Mouse (Mus musculus) cerebellum, adult 18-20 months (tissue): ENCODE results near the gene Smtnl2.
"Not testable (repeated sequence)": the region's sequence is repeated elsewhere in the genome, so short reads cannot be mapped to it uniquely, and the experiment has no call there.

ENCODE experiments used
- DNase-seq, 2 experiments: peaks; one replicate each; pipeline ENCODE4 v3.0.0; 2021

Gene Smtnl2

DNA sequence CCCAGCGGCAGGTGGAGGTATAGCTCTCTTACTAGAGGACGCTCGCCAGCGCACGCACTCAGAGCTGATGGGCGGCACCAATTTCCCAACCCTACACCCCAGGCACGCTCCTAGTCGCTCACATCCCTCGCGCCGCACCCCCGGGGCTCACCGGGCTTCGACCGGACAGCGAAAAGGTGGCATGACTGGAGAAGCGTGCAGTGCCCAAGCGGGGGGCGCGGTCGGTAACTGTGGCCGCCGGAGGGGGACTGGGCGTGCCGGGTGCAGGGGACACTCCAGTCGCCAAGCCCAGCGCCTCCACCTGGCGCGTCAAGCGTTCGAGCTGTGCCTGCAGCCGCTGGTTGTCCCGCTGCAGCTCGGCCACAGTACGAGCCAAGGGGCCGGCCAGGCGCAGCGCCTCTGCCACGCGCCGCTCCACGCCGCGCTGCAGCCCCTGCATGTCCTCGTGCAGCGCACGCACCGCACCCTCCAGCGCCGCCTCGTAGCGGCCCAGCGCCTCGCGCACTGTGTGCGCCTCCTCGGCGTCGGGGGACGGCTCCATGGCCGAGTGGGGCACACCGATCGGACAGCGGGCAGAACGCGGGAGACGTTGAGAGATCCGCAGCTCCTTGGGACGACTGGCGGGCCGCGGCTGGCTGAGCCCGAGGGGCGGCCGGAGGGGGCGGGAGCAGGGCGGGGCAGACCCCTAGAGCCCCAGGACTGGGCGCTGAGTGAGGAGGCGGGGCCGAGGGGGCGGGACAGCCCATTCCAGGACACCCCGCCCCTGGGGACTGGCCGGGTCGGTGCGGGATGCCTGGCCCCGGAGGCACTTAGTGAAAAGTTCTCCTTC lies at the start of gene Smtnl2:
Gene Smtnl2 (minus strand): TSS at position 621 of the 829 bp plus-strand sequence.
- peak; percentile 27 to 29 for DNase-seq

DNA sequence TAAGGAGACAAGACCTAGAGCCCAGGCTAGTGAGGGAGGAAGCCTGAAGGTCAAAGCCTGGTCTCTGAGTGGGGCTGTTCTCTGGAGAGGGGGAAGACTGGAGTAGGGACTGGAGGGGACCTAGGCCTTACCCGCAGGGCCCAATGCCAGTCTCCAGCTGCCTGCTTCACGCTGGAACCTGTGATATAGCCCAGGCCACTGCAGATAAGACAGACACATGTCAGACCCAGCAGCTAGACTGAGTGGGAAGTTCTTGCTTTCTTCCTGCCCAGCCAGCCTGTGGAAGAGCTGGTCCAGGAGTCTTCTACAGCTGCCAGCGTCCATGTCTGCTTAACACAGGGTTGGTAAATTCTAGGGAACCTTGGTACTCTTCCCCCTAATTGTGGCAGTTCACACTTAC lies 47.0 kb upstream of the Smtnl2 start:
- no peak for DNase-seq

DNA sequence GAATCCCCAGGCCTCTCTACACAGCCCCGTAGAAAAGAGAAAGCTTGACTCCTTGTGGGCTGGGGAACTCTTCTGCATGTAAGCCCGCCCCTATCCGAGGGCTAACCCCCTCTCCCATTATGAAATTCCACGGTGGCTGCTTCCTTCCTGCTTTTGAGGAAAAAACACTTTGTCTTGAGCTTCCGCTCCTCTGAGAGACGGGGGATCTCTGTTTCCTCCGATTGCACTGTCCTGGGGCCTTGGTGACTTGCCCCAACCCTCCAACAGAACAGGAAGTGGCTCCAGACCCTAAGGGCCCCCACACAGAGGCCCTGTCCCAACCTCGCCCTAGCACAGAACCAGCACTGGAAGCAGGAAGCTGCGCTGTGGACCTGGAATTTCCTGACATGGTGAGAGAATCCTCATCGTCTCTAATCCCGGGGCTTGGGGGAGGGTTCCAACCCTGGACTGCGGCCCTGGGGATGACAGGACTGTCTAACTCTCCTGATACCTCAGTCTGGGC lies 46.5 kb upstream of the Smtnl2 start:
- no peak for DNase-seq

DNA sequence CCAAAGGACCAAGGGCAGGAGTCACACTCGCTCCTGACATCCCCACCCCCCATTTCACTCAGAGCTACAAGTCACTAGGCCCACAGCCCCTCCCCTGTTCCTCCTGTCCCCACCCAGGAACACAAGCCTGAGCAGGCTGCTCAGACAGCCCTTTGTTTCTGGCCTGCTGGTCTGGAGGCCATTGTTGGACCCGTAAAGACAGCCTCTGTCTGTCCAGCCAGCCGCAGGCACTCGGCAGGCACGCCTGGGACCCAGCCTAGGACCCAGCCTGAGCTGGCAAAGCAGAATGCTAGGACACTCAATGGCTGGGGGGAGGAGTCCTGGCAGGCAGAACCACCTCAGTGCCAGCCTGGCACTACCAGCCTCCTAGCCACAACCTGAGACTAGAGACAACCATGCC lies 44.2 kb upstream of the Smtnl2 start:
- DNase-seq = peak in 1 of 2 experiments; percentile 48

DNA sequence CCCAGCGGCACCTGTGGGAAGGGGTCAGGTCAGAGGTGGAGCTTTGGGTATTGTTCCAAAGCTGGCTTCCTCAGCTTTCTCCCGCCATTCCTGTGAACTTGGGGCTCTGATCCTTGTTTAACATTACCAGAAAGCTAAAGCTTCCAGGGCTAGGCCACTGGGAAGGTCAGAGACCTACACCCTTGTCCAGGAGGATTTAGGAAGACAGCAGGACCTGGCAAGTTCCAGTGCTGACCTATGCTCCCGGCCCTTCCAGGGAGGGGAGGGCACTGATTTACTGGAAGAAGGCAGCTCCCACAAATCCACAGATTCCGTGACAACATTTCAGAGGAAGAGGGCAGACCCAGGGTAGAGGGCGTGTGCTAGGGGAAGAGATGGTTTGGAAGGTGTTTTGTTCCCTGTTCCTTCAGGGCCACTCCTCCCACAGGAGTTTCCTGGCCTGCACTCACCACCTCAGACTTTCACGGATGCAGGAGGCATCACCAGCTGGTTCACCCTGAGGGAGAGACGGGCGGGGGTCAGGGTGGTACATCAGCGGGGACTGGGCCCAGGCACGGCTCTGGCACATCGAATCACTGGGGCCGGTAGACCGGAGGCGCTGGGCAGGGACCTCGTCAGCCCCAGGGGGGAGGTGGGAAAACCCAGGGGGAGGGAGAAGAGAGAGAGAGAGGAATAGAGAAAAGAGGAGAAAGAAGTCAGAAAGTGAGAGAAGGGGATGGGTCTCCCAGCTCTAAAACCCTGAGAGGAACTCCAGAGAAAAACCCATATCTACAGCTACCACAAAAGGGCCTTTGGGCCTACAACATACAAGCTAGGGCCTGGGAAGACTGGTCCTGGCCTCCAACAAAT lies 41.8 kb upstream of the Smtnl2 start:
- no peak for DNase-seq

DNA sequence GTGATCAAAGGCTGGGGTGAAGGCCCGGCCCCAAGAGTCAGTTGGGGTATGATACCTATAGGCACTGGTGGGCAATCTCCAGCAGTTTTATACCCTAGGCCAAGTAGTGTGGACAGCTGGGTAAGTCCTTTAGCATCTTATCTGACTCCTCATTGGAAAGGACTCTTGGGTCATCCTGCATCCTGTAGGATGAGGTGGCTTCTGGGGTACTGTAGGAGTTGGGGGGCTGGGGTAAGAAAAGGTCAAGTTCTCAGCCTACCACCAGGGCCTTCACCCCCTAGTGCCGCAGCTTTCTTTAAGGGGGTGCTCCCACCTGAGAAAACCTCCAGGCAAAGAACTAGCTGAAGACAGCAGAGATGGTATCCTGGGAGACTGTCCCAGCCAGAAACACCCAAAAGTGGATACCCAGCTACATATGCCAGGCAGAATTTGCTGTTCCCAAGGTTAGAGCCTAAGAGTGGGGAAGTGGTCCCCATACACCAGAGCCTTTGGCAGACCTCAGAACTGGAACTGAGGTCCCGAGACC lies 40.7 kb upstream of the Smtnl2 start:
- DNase-seq = no peak

DNA sequence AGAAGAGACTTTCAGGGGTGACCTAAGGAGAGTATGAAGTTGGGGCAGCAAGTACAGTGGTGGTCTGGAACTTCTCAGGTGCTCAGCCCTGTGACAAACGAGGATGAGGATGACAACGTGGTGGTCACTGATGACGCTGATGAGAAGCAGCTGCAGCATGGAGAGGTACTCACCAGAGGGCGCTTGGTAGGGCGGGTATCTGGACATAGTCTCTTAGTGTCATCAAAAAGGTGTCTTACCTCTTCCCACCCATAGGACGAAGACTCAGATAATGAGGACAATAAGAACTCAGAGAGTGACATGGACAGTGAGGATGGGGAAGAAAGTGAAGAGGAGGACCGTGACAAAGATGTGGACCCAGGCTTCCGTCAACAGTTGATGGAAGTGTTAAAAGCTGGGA lies 36.0 kb upstream of the Smtnl2 start:
- no peak for DNase-seq

DNA sequence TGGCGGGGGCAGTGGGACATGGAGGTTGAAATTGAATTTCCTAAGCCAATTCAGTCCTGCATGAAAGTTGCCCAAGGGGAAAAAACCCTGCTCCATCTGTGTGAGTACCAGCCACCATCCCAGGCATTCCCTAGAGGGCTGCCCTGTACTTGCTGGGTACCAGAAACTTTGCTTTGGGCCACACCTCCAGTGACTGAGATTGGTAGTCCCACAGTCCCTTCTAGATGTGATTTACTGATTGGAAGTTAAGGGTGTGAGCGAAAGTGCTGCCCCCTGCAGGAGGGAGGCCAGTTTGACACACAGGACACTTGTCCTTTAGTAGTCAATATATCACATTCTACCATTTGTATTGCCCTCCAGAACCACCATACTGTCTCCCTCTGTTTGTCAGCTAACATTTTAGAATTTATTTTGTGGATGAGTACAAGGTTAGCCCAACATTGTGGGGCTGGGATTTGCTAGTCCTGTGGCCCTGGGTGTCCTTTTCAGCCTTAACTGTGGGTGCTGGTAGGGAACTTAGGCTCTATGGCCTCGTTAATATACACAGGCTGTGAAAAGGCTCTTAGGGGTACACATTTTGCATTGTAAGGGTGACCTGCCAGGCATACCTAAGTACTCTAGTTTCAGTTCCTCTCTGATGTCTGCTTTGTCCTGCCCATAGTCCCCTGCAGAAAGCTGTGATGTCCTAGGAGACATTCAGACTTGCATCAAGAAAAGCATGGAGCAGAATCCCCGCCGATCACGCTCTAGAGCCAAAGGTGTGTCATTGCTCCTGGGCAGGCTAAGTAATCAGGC lies 35.0 kb upstream of the Smtnl2 start:
- DNase-seq = peak in 1 of 2 experiments; percentile 41

DNA sequence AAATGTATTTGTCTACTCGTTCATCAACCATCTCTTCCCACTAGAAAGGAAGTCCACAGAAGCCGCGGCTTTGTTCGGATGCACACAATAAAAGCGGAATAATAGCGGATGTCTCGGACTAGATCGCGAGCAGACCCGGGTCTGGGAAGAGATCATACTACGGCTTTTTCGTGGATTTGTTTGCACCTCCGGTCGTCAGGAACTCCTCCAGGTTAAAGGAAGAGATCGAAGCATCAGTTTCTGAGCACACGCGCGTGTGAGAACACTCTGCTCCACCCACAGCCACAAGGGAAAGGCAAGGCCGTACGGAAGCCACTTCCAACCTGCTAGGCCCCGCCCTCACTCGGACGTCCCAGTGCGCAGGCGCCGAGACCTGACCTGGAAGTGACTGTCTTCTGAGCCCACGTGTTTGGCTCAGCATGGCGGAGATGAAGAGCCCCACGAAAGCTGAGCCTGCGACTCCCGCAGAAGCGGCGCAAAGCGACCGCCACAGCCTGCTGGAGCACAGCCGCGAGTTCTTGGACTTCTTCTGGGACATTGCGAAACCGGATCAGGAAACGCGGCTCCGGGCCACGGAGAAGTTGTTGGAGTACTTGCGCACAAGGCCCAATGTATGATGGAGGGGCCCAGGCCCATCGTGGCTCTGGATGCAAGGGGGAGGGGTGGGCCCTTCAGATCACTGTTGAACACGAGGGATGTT lies 29.6 kb upstream of the Smtnl2 start, which contains the start of gene Mybbp1a:
Gene Mybbp1a (plus strand): TSS at position 391 of the 700 bp plus-strand sequence.
- peak; percentile 99 for DNase-seq

DNA sequence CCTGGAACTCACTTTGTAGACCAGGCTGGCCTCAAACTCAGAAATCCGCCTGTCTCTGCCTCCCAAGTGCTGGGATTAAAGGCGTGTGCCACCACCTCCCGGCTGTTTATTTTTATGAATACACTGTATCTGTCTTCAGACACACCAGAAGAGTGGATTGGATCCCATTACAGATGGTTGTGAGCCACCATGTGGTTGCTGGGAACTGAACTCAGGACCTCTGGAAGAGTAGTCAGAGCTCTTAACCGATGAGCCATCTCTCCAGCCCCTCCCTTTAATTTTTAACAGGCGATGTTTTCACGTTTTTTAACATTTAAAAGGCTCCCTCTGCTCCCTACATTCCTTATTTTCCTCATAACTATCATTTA lies 29.1 kb upstream of the Smtnl2 start:
- DNase-seq = not testable (repeated sequence)

DNA sequence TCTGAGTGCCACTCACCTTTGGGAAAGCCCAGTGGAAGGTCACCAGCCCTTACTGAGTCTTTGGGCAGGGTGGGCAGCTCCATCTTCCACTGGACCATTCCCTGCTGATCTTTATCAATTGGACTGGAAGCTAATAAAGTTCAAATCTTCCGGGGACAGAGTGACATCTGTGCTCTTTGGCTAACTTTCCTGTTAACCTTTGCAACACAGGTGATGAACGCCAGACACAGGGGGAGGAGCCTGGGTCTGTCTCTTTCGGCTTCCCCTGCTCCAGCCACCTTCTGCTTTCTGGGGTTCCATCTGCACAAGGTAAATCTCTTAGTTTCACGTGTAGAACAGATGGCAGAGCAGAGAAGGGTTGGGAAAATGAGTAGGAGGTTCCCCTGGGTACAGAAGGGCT lies 26.9 kb upstream of the Smtnl2 start:
- no peak for DNase-seq

DNA sequence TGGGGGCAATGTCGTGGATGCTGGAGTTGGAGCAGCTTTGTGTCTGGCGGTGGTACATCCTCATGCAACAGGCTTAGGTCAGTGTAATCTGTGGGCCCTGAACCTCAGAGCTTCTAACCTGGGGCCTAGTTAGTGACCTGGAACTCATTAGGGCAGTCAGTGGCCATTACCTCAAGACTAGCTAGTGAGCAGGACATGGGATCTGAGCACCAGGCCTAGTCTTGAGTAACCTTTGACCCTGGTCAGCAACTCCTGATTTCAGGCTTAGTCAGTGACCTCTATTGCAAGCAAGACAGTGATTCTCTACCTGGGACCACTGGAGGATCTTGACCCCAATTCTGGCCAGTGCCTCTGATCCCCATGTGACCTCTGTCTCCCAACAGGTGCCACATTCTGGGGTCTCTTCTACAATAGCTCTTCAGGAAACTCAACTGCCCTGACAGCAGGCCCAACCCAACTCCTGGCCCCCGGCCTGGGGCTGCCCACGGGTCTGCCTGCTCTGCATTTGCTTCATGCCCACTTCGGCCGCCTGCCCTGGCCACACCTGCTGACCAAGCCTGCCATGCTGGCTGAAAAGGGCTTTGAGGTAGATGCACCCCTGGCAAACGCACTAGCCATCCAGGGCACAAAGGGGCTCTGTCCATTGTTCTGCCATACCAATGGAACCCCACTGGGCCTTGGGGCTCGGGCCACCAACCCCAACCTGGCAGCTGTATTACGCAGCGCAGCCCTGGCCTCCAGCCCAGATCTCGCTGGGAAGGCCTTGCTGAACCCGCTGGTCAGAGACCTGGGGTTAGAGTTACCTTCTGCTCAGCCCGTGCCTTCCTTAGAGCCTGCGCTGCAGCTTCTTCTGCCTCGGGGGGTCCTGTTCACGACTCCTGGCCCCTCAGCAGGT lies 25.5 kb upstream of the Smtnl2 start:
- DNase-seq = no peak

DNA sequence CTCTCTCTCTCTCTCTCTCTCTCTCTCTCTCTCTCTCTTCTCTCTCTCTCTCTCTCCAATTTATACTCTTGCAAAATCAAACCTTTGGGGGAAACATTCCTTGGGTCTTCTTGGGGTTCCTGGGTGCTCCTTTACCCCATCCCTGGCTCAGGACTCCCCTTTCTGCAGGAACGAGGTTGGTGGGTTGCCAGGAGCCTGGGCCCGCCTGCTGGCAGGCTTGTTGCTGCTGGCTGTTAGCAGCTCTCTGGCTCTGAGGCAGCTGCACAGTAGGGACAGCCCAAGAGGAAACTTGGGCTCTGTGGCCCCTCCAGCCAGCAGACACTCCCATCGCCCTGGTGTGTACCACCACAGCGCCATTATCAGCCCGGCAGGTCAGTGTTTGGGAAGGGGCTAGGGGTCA lies 24.8 kb upstream of the Smtnl2 start:
- no peak for DNase-seq

DNA sequence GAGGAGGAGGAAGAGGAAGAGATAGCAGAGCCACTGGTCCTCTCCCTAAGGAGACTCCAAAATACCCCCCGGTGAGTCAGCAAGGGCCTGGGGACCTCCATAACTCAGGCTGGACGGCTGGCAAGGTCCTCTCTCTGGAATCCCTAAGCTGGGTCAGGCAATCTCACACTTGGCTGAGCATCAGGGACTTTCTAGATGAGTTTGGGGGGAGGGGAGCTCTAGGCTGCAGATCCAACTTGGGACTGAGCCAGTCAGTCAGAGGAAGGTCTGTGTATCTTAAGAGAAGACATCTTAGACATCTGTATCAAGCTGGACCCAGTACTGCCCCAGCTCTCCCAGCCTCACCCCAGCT lies 24.2 kb upstream of the Smtnl2 start:
- DNase-seq = no peak

DNA sequence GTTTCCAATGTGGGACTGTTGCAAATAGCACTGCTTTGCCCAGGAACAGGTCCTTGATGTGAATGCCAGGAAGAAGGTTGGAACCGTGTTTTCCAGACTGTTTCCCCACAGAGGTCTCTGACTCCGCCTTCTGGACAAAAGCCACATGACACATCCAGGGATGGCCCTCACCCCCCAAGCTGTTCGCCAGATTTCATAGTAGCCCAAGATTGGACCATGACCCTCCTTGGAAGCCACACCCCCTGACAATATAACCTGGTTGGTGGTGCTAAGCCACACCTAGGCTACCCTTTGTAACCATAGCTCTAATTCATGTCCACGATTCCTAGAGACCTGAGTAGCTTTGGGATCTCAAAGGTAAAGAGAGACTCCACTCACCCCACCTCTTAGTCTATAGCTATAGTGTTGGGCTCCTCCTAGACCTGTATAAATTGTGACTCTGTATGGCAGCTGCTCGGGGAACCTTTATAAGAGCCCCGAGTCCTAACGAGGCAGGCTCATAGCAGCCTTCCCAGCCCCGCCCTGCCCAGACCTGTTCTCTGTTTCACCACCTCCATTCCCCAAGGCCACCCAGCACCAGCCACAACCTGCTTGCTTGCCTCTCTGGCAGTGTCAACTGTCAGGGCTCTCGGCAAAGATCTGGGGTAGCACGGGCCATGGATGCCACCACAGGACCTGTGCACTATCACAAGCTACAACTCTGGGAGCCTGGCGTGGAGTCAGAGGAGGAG lies 23.6 kb upstream of the Smtnl2 start, which contains the start of gene Ggt6:
Gene Ggt6 (plus strand): TSS at position 564 of the 731 bp plus-strand sequence.
- DNase-seq = no peak

DNA sequence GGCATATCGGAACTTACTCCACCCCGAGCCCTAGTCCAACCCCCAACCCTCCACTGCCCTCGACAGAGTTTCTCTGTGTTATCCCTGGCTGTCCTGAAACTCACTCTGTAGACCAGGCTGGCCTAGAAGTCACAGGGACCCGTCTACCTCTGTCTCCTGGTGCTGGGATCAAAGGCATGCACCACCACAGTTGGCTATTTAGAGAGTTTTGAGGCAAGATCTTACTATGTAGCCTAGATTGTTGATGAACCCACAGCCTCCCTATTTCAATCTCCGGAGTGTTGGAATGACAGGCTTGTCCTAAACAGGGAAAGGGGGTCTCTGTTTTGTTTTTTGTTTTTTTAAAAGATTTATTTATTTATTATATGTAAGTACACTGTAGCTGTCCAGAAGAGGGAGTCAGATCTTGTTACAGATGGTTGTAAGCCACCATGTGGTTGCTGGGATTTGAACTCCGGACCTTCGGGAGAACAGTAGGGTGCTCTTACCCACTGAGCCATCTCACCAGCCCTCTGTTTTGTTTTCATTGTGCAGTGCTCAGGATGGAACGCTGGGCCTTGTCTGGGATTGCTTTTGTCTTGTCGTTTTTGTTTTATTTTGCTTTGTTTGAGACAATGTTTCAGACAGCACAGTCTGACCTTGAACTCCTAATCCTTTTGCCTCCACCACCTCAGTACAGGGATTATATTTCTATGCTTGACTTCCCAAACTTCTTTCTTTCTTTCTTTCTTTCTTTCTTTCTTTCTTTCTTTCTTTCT lies 19.0 kb upstream of the Smtnl2 start:
- DNase-seq = not testable (repeated sequence)

DNA sequence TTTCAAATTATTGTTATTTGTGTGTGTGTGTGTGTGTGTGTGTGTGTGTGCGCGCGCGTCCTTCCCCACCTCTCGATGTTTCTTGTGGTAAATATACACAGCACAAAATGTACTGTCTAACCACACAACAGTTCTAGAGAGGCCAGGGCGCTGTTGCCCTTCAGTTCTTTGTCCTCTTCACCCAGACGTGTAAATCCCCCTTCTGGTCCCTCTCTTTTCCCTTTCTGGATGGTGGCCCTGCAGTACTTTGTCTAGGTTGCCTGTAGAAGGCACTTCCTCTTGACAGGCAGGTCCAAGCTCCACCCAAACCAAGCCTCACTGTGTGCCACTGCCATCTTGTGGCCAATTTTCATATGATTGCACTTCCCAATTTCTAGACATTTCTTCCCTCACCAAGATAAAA lies 17.8 kb upstream of the Smtnl2 start:
- DNase-seq = peak; percentile 70 to 71

DNA sequence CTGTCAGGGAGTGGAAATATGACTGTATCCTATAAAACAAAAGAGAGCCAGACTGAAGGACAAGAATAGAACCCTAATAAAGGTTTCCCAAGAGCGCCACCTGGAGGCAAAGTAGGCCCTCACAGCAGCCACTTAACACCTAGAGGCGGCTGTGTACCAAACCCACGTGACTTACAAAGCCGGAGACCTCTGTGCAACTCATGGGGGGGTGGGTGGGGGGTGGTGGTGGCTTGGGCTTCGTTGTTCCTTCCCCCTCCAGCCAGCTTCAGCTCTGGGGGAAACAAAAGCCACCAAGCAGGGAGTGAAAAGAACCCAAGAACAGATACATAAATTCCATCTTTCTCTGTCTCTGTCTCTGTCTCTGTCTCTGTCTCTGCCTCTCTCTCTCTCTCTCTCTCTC lies 17.2 kb upstream of the Smtnl2 start:
- DNase-seq = peak; percentile 66 to 67

DNA sequence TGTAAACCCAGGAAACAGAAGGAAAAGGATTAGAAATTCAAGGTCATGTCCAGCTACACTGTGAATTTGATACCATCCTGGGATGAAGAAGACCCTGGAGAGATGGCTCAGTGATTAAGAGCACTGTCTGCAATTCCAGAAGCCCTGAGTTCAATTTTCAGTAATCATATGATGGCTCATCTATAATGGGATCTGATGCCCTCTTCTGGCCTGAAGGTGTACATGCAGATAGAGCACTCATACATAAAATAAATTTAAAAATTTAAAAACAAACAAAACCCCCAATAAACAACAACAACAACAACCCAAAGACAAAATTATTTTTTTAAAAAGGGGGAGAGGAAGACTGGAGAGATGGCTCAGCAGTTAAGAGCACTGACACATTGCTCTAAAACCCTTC lies 15.4 kb upstream of the Smtnl2 start:
- DNase-seq = no peak
